Mouse (Mus musculus) intestine, postnatal 0 days (tissue): ENCODE data around the gene Hs3st5. TPM values are rescaled to one million over a fixed set of nuclear protein-coding genes. Genes with fewer than 3 reads are reported as not detected.
"Not testable (repeated sequence)": the region's sequence is repeated elsewhere in the genome, so short reads cannot be mapped to it uniquely, and the experiment has no call there.

Source experiments
- ATAC-seq: fragments of 200-750 bp; cut with Nextera tagmentation; 2 replicates; pipeline ENCODE4 v1.8.0; 2017; ENCODE audit warnings: mild to moderate bottlenecking, moderate TSS enrichment, moderate library complexity
- H3K27ac ChIP-seq: fragments of 300-500 bp; sonication (generic); 2 replicates; pipeline ENCODE4 v1.5.1; 2014; ENCODE audit warnings: mild to moderate bottlenecking, low read depth, low read length, moderate library complexity
- H3K27me3 ChIP-seq: fragments of 300-500 bp; sonication (generic); replicated peaks from 2 replicates; pipeline ENCODE4 v1.6.1; 2014; ENCODE audit warnings: low read length, mixed read lengths; ENCODE audit not compliant: control insufficient read depth, insufficient read depth
- H3K36me3 ChIP-seq: fragments of 300-500 bp; sonication (generic); 2 replicates; pipeline ENCODE4 v1.6.1; 2014; ENCODE audit warnings: mild to moderate bottlenecking, moderate library complexity; ENCODE audit not compliant: control insufficient read depth, insufficient read depth
- H3K4me1 ChIP-seq: fragments of 300-500 bp; sonication (generic); replicated peaks from 2 replicates; pipeline ENCODE4 v1.6.1; 2014; ENCODE audit warnings: antibody characterized with exemption, low read length, mixed read lengths; ENCODE audit not compliant: control insufficient read depth, insufficient read depth
- H3K4me2 ChIP-seq: fragments of 300-500 bp; sonication (generic); replicated peaks from 2 replicates; pipeline ENCODE4 v1.6.1; 2014; ENCODE audit warnings: low read depth, mild to moderate bottlenecking, moderate library complexity
- H3K4me3 ChIP-seq: fragments of 300-500 bp; sonication (generic); 2 replicates; pipeline ENCODE4 v1.5.1; 2014; ENCODE audit warnings: low read depth, low read length
- H3K9ac ChIP-seq: fragments of 300-500 bp; sonication (generic); 2 replicates; pipeline ENCODE4 v1.6.1; 2014; ENCODE audit warnings: mild to moderate bottlenecking, low read depth, low read length
- H3K9me3 ChIP-seq: fragments of 300-500 bp; sonication (generic); 2 replicates; pipeline ENCODE4 v1.6.1; 2016; ENCODE audit warnings: mixed run types; ENCODE audit not compliant: control insufficient read depth
- CTCF ChIP-seq: sonication (generic); IDR thresholded peaks from 2 replicates; pipeline ENCODE4 v1.5.1; 2016; ENCODE audit warnings: low read depth, mild to moderate bottlenecking, control low read depth, antibody characterized with exemption, moderate library complexity
- WGBS: fragments of 180-500 bp; shearing (Covaris S2); extraction: QIAGEN DNeasy Blood & Tissue Kit; methylation state at CpG from one replicate; pipeline ENCODE4 v1.1.7; 2014; 5-methylcytosine and 5-hydroxymethylcytosine counted together
- polyA plus RNA-seq: library from polyadenylated mRNA; unstranded; fragments of >200 nt; fragmentation: Nextera tagmentation; extraction: Ambion mirVana; gene quantifications from 2 replicates; pipeline ENCODE4 v1.2.1, GENCODE M21; 2015

Gene Hs3st5
- polyA plus RNA-seq, 1 experiment from 2014 or later = 1.4 TPM

DNA sequence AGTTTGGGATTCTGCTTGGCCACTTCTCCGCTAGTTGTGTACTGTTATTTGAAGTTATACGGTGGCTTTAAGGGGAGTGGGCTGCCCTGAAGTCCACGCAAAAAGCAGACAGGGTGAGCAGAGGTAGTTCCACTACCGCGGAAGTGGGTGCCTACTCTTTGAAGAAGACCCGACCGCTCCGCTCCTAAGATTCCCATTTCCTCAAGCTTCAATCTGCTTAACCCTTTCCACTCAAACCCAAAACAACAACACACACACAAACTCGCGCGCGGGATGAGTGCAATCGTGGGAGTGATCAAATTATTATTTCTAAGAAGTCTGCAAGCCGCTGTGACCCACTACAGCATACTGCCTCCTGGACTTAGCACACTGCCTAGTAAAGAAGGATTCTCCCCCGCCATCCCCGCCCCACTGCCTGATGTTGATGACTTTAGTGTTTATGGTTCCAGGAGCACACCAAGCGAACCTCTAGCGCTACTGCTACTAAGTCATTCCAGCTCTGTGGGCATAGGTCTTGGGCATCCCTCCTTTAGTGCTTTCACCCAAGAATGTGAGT, 1.5 kb downstream of the Hs3st5 start:
- Histone ChIP-seq H3K9me3 (no peaks in the 10 kb centered on the region), H3K4me3 (peak overlapping the region; percentile 54)
- under 1% methylated on average over 18 of the region's 18 CpGs for whole genome bisulfite sequencing

DNA sequence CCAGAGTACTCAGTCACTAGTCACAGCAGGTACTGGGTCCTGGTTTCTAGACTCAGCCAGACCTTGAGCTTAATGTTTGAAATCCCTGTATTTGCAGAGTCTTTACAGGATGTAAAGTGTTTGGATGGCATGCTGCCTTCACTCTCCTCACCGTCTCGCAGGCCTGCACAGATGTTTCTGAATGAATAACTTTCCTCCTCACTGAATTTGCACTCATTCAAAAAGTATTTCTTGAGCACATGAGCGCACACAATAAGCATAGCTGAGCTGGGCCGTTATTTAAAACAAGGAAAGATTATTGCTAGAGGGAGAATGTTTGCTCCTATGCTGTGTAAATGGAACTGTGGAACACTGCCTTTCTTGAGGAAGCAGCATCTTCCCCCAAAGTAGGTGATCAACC, 2.9 kb downstream of the Hs3st5 start:
- 53% methylated on average over 4 of the region's 4 CpGs for WGBS
- no peak overlapping the region for H3K27ac ChIP-seq
- no peak for ATAC-seq
- no peaks in the 10 kb centered on the region for H3K36me3 ChIP-seq
- no peak overlapping the region for H3K4me3 ChIP-seq
- H3K9ac ChIP-seq = no peak overlapping the region
- no peak overlapping the region for H3K4me2 ChIP-seq
- no peaks in the 10 kb centered on the region for H3K9me3 ChIP-seq
- TF ChIP-seq CTCF = no peak
- peaks cover 26% of the 10 kb centered on the region for H3K27me3 ChIP-seq
- no peaks in the 10 kb centered on the region for H3K4me1 ChIP-seq

More for the DNA sequence above, 1.5 kb downstream of the Hs3st5 start:
- Histone ChIP-seq H3K4me1 (no peaks in the 10 kb centered on the region), H3K4me2 (peak overlapping the region; percentile 95), H3K27me3 (peaks cover 26% of the 10 kb centered on the region), H3K27ac (no peak overlapping the region), H3K36me3 (no peaks in the 10 kb centered on the region), H3K9ac (no peak overlapping the region)
- TF ChIP-seq CTCF = no peak
- no peak for ATAC-seq

DNA sequence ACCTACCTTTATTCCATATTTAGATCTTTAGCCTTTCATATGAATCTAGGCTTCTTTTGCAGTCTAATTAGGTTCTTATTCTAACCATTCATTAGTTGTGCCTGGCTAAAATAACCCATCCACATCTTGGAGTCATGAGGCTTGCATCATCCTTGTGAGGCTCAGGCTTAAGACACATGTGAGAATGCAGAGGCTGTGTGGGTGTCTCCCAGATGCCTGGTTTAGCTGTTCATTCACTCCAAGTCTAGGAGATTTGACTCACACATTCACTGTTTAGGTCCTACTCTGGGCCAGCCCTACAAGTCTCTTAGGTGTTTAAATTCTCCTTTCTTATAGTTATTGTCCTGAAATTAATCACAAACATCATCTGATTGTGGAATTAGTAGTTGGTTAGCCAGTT, 17.3 kb downstream of the Hs3st5 start:
- Histone ChIP-seq H3K36me3 (no peaks in the 10 kb centered on the region), H3K9ac (no peak overlapping the region), H3K4me3 (no peak overlapping the region), H3K4me1 (no peaks in the 10 kb centered on the region), H3K27ac (no peak overlapping the region), H3K9me3 (no peaks in the 10 kb centered on the region), H3K4me2 (no peak overlapping the region), H3K27me3 (no peaks in the 10 kb centered on the region)
- no peak for TF ChIP-seq CTCF
- ATAC-seq = no peak

DNA sequence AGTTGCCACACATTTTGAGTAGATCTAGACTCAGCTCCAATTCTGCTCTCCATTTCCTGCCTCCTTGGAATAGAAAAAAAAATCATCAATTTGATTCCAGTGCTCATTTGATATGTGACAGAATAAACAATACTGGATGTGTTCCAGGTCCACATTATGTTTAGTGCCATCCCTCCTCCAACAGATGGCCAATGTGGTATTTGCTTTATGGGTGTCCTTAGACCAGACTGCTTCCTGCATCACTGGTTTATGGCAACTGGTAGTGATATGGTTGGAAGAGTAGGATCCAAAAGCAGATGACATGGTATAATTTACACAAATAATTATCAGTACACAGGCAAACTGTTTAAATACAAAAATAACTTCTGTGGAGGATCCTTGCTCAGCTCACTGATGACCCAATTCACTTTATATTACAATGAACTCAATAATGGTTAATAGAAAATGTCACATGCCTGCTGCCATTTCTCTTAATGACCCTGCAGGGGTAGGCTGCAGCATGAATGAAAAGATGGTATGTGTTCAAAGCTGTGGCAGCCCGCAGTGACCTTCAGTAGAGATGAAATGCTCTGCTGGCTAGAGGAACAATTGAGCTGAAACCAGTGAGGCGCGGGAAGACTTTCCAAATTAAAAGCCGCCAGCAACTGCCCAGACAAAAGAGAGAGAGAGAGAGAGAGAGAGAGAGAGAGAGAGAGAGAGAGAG, 27.2 kb downstream of the Hs3st5 start:
- no peaks in the 10 kb centered on the region for H3K9me3 ChIP-seq
- no peaks in the 10 kb centered on the region for H3K4me1 ChIP-seq
- H3K4me3 ChIP-seq = no peak overlapping the region
- WGBS = 80% methylated on average over 4 of the region's 4 CpGs
- H3K27ac ChIP-seq = no peak overlapping the region
- no peak overlapping the region for H3K4me2 ChIP-seq
- no peaks in the 10 kb centered on the region for H3K27me3 ChIP-seq
- ATAC-seq = no peak
- TF ChIP-seq CTCF = no peak
- no peak overlapping the region for H3K9ac ChIP-seq
- H3K36me3 ChIP-seq = no peaks in the 10 kb centered on the region

DNA sequence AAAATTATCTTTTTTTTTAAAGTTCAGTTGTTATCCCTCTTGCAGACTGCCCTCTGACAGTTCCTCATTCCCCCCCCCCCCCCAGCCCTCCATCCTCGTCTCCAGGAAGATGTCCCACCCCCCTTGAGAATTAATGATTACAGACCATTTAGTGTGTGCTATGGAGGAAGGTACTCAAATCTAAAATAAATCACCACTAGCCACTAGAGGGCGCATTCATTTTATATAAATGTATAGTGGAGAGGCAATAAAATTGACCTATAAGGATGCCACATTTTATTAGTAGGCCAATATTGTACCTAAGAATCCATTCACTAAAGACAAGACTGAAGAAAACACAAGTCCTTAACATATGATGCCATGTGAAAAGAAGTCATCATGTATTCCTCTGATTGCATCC, 40.0 kb downstream of the Hs3st5 start:
- WGBS = 19% methylated on average over 2 of the region's 2 CpGs
- Histone ChIP-seq H3K4me2 (no peak overlapping the region), H3K9ac (no peak overlapping the region), H3K27ac (no peak overlapping the region), H3K27me3 (no peaks in the 10 kb centered on the region), H3K4me3 (no peak overlapping the region), H3K36me3 (no peaks in the 10 kb centered on the region), H3K4me1 (no peaks in the 10 kb centered on the region), H3K9me3 (no peaks in the 10 kb centered on the region)
- no peak for ATAC-seq
- peak; percentile 61 for TF ChIP-seq CTCF

DNA sequence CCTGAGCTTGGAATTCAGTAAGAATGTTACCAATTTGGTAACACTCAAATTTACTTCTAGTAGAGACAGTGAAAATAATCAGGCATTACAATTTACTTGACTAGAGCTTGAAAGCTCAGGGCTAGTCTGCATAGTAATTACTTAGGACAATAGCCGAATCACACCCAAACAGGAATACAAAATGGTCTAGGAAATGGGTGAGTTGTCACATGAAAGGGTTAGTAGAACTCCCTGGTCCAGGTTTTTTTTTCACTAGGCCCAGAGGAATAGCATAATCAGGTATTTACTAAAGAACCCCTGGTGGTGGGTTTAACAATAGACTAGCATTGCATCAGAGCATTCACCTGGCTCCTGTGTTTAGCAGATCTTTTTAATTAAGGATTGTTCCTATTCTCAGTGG, 41.1 kb downstream of the Hs3st5 start:
- H3K27me3 ChIP-seq, H3K27ac ChIP-seq, H3K4me1 ChIP-seq, H3K4me3 ChIP-seq, H3K36me3 ChIP-seq, H3K9me3 ChIP-seq, H3K4me2 ChIP-seq, ATAC-seq, H3K9ac ChIP-seq: not testable (repeated sequence)
- 86% methylated on average over 1 of the region's 1 CpGs for WGBS
